Mouse (Mus musculus) midbrain, embryonic 15.5 days (tissue): Measurements from ENCODE around the gene Dppa4. TPM values are rescaled to one million over a fixed set of nuclear protein-coding genes. Genes with fewer than 3 reads are reported as not detected.

ENCODE experiments used
- ATAC-seq: fragments of 200-750 bp; cut with Nextera tagmentation; replicated peaks from 2 replicates; pipeline ENCODE4 v1.8.0; 2017; ENCODE audit warnings: moderate TSS enrichment
- H3K27ac ChIP-seq: fragments of 300-500 bp; sonication (generic); 2 replicates; pipeline ENCODE4 v1.5.1; 2015; ENCODE audit warnings: mild to moderate bottlenecking, inconsistent platforms
- H3K27me3 ChIP-seq: fragments of 300-500 bp; sonication (generic); replicated peaks from 2 replicates; pipeline ENCODE4 v1.6.1; 2015; ENCODE audit warnings: inconsistent platforms
- H3K36me3 ChIP-seq: fragments of 300-500 bp; sonication (generic); replicated peaks from 2 replicates; pipeline ENCODE4 v1.6.1; 2015; ENCODE audit warnings: inconsistent platforms
- H3K4me1 ChIP-seq: fragments of 300-500 bp; sonication (generic); 2 replicates; pipeline ENCODE4 v1.6.1; 2015; ENCODE audit warnings: inconsistent platforms
- H3K4me2 ChIP-seq: fragments of 300-500 bp; sonication (generic); 2 replicates; pipeline ENCODE4 v1.6.1; 2015; ENCODE audit warnings: inconsistent platforms, mild to moderate bottlenecking, moderate library complexity
- H3K4me3 ChIP-seq: fragments of 300-500 bp; sonication (generic); 2 replicates; pipeline ENCODE4 v1.5.1; 2015; ENCODE audit warnings: mild to moderate bottlenecking, inconsistent platforms
- H3K9ac ChIP-seq: fragments of 300-500 bp; sonication (generic); 2 replicates; pipeline ENCODE4 v1.6.1; 2015; ENCODE audit warnings: mild to moderate bottlenecking, inconsistent platforms
- H3K9me3 ChIP-seq: fragments of 300-500 bp; sonication (generic); 2 replicates; pipeline ENCODE4 v1.6.1; 2016; ENCODE audit warnings: inconsistent platforms
- WGBS: fragments of 180-500 bp; shearing (Covaris S2); methylation state at CpG from one replicate; pipeline ENCODE4 v1.1.7; 2015; ENCODE audit warnings: mixed read lengths; 5-methylcytosine and 5-hydroxymethylcytosine counted together
- polyA plus RNA-seq: library from polyadenylated mRNA; unstranded; fragments of >200 nt; fragmentation: Nextera tagmentation; extraction: Ambion mirVana; gene quantifications from 2 replicates; pipeline ENCODE4 v1.2.1, GENCODE M21; 2015

Gene Dppa4
- polyA plus RNA-seq, 1 experiment from 2014 or later = not detected

GRCm38 (mm10) chr16:48331822-48332221 is 48.3 kb downstream of the Dppa4 start:
- H3K4me2 ChIP-seq = no peak overlapping the region
- no peaks in the 10 kb centered on the region for H3K36me3 ChIP-seq
- 92% methylated on average over 3 of the region's 3 CpGs for WGBS
- ATAC-seq = no peak
- no peaks in the 10 kb centered on the region for H3K4me1 ChIP-seq
- H3K27ac ChIP-seq = no peak overlapping the region
- H3K9ac ChIP-seq = no peak overlapping the region
- H3K9me3 ChIP-seq = no peaks in the 10 kb centered on the region
- H3K4me3 ChIP-seq = no peak overlapping the region
- H3K27me3 ChIP-seq = no peaks in the 10 kb centered on the region

GRCm38 (mm10) chr16:48335326-48335725 is 51.8 kb downstream of the Dppa4 start:
- Histone ChIP-seq H3K9ac (no peak overlapping the region), H3K4me1 (no peaks in the 10 kb centered on the region), H3K36me3 (no peaks in the 10 kb centered on the region), H3K4me2 (no peak overlapping the region), H3K27me3 (no peaks in the 10 kb centered on the region), H3K27ac (no peak overlapping the region), H3K9me3 (no peaks in the 10 kb centered on the region), H3K4me3 (no peak overlapping the region)
- WGBS = 87% methylated on average over 4 of the region's 4 CpGs
- ATAC-seq = no peak

Other genes with a start within 250 kb of the Dppa4 start
- gene Dppa2, start 20.2 kb downstream of the Dppa4 start, polyA plus RNA-seq = not detected in 2 replicates
- not detected in 2 replicates for gene Gm5485, start 128.7 kb downstream of the Dppa4 start, polyA plus RNA-seq
- gene Morc1, start 147.5 kb downstream of the Dppa4 start, polyA plus RNA-seq = not detected in 2 replicates